ENCODE assay signal across 18 mouse cellular contexts in the genomic region with DNA sequence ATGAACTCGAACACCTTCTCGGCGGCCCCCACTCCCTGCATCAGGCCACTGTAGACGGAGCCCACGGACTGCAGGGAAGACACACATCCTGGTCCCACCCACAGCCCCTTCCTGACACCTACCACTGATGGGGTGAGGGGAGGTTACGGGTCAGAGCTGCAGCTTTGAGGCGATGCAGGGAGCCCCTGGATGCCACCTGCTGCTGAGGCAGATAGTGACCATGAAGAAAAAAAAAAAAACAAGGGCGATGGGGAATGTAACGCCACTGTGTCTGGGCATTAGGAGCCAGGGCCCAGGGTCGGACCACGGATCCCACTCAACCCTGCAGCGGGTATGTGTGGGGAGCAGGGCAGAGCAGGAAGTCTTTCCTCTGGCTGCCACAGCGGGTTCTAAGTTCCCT. TPM values are rescaled to one million over a fixed set of nuclear protein-coding genes. Genes with fewer than 3 reads are reported as not detected.
DNase-seq lines count a peak whose midpoint lies in the region; ATAC-seq and TF ChIP-seq lines count a peak whose summit lies in the region.
"Had no signal": no experiment of that assay in that cellular context is flagged by ENCODE, and none has a peak within 500 bp of the region (broad histone marks: within the 10 kb centered on the region; RNA-seq: fewer than 3 reads in every experiment).

No protein-coding gene starts in this region.

- no peak overlapping the region for H3K27ac ChIP-seq in hindbrain, postnatal 0 days
- no peak overlapping the region for H3K27ac ChIP-seq in hindbrain, embryonic 12.5 days
- H3K27ac ChIP-seq in thymus, adult 2 months (ENCODE audit: control insufficient read depth, insufficient read depth, low read length): peak overlapping the region; percentile 99
- H3K27ac ChIP-seq: heart, adult 2 months; kidney, postnatal 0 days had no signal

- no peaks in the 10 kb centered on the region for H3K27me3 ChIP-seq in hindbrain, postnatal 0 days (ENCODE audit: insufficient read depth, low read length)
- no peaks in the 10 kb centered on the region; the same call in 1 of the 2 replicates for H3K27me3 ChIP-seq in hindbrain, embryonic 12.5 days
- peaks cover 30% of the 10 kb centered on the region for H3K27me3 ChIP-seq in E14TG2a.4 (ENCODE audit: insufficient read depth, low read length)
- H3K27me3 ChIP-seq in thymus, adult 2 months (ENCODE audit: control insufficient read depth, insufficient read depth, low read length): no peaks in the 10 kb centered on the region
- H3K27me3 ChIP-seq: Patski had no signal

- no peak for DNase-seq in hindbrain, postnatal 0 days (ENCODE audit: low spot score)
- DNase-seq in induced T-regulatory cell, adult 2 months (ENCODE audit: low read depth): peak; percentile 42
- peak; percentile 36 for DNase-seq in thymus, adult 2 months
- DNase-seq in gastrocnemius, postnatal 36 days: no peak
- DNase-seq in heart, adult 9 months (ENCODE audit: low spot score in 2 of 2): no peak
- DNase-seq in lung, postnatal 4 days: no peak
- DNase-seq: adrenal gland, postnatal 25 days; B cell, adult 2 months; cerebellum, adult 11 months; gastrocnemius, postnatal 10 days; heart, adult 2 months; kidney, adult 18-20 months; right cerebral cortex, postnatal 25 days had no signal

- TF ChIP-seq CTCF in hindbrain, postnatal 0 days (IDR thresholded peaks at IDR 0.05; ENCODE audit: low read depth): no peak
- TF ChIP-seq CTCF in E14TG2a.4 (conservative IDR thresholded peaks at IDR 0.05; ENCODE audit: low read length): no peak
- no peak for TF ChIP-seq CTCF in thymus, adult 2 months (IDR thresholded peaks at IDR 0.05; ENCODE audit: borderline replicate concordance, control insufficient read depth, extremely low read depth, insufficient read depth, low read length, poor library complexity)

- H3K9ac ChIP-seq in hindbrain, postnatal 0 days (replicated peaks; ENCODE audit: low read length): no peak overlapping the region
- H3K9ac ChIP-seq in hindbrain, embryonic 12.5 days: no peak overlapping the region

- no peaks in the 10 kb centered on the region; the same call in 1 of the 2 replicates for H3K36me3 ChIP-seq in hindbrain, postnatal 0 days (ENCODE audit: insufficient read depth, low read length)
- no peaks in the 10 kb centered on the region for H3K36me3 ChIP-seq in hindbrain, embryonic 12.5 days
- no peaks in the 10 kb centered on the region for H3K36me3 ChIP-seq in E14TG2a.4 (ENCODE audit: insufficient read depth, low read length)
- H3K36me3 ChIP-seq in thymus, adult 2 months (ENCODE audit: control insufficient read depth, insufficient read depth, low read length): peaks cover 10% of the 10 kb centered on the region

- 0 out of 2 replicates have a peak overlapping the region, but pooled peaks have one; percentile 29 for H3K4me2 ChIP-seq in hindbrain, postnatal 0 days (ENCODE audit: low read depth, low read length)
- no peak overlapping the region for H3K4me2 ChIP-seq in hindbrain, embryonic 12.5 days (replicated peaks)

- no peak for TF ChIP-seq POLR2A in thymus, adult 2 months (IDR thresholded peaks at IDR 0.05; ENCODE audit: control insufficient read depth, extremely low read depth, insufficient read depth, low read length, poor library complexity)

- H3K4me1 ChIP-seq in hindbrain, postnatal 0 days (ENCODE audit: insufficient read depth, low read length): peaks cover 11% of the 10 kb centered on the region; the same call in 1 of the 2 replicates
- peaks cover 40% of the 10 kb centered on the region for H3K4me1 ChIP-seq in hindbrain, embryonic 12.5 days
- peaks cover 39% of the 10 kb centered on the region for H3K4me1 ChIP-seq in E14TG2a.4 (replicated peaks; ENCODE audit: low read depth, low read length)
- H3K4me1 ChIP-seq in thymus, adult 2 months (replicated peaks; ENCODE audit: control insufficient read depth, insufficient read depth, low read length): peaks cover 89% of the 10 kb centered on the region

- WGBS in hindbrain, postnatal 0 days: 75% methylated on average over 13 of the region's 13 CpGs
- 82% methylated on average over 13 of the region's 13 CpGs for WGBS in hindbrain, embryonic 12.5 days
- WGBS in thymus, adult 2 months: 23% methylated on average over 13 of the region's 13 CpGs

- ATAC-seq in hindbrain, postnatal 0 days: no peak
- no peak for ATAC-seq in hindbrain, embryonic 12.5 days (ENCODE audit: low FRiP score)
- ATAC-seq: lung, postnatal 0 days; Patski had no signal

- intact Hi-C loops in gastrocnemius, postnatal 36 days (cut with DNase I): loop anchor here (5.0 kb wide), 1 partner anchor 35 kb away; no protein-coding TSS in a partner anchor

- no peak overlapping the region for H3K4me3 ChIP-seq in hindbrain, postnatal 0 days (ENCODE audit: low read length)
- no peak overlapping the region for H3K4me3 ChIP-seq in hindbrain, embryonic 12.5 days
- peak overlapping the region; percentile 53 for H3K4me3 ChIP-seq in E14TG2a.4 (replicated peaks; ENCODE audit: low read length)
- peak overlapping the region; percentile 19 for H3K4me3 ChIP-seq in thymus, adult 2 months (ENCODE audit: control insufficient read depth, insufficient read depth, low read length)
- H3K4me3 ChIP-seq: heart, adult 2 months had no signal

- H3K9me3 ChIP-seq in hindbrain, postnatal 0 days (ENCODE audit: low read length): no peaks in the 10 kb centered on the region
- no peaks in the 10 kb centered on the region for H3K9me3 ChIP-seq in hindbrain, embryonic 12.5 days (replicated peaks)
- H3K9me3 ChIP-seq in E14TG2a.4 (ENCODE audit: low read length): peaks cover 1% of the 10 kb centered on the region

RNA-seq across cellular contexts. Expression of a gene that starts 18.4 kb away (rescaled TPM):
- 69.3 and 71.2 TPM in 2 replicates for total RNA-seq in hindbrain, postnatal 0 days (2014; rRNA removed)
- polyA plus RNA-seq in hindbrain, postnatal 0 days (2015; fragmentation: Nextera tagmentation; extraction: Ambion mirVana): 30.8 and 34.5 TPM in 2 replicates
- 3.7 and 3.8 TPM in 2 replicates for polyA plus RNA-seq in hindbrain, embryonic 12.5 days (2016; fragmentation: Nextera tagmentation; extraction: Ambion mirVana)
- 48.2 and 54.0 TPM in 2 replicates for polyA plus RNA-seq in thymus, adult 2 months (2012; rRNA removed)
- total RNA-seq in gastrocnemius, postnatal 36 days (2021): 1 to 10 TPM; 8.1 to 8.8 TPM

RNA-seq across cellular contexts. Expression of a gene that starts 34.9 kb away (rescaled TPM):
- 52.0 and 110 TPM in 2 replicates for total RNA-seq in hindbrain, postnatal 0 days (2014; rRNA removed)
- 36.0 and 38.2 TPM in 2 replicates for polyA plus RNA-seq in hindbrain, postnatal 0 days (2015; fragmentation: Nextera tagmentation; extraction: Ambion mirVana)
- 19.6 and 25.7 TPM in 2 replicates for polyA plus RNA-seq in hindbrain, embryonic 12.5 days (2016; fragmentation: Nextera tagmentation; extraction: Ambion mirVana)
- polyA plus RNA-seq in thymus, adult 2 months (2012; rRNA removed): 87.7 and 88.9 TPM in 2 replicates
- total RNA-seq in gastrocnemius, postnatal 36 days (2021): 10 to 100 TPM; 10.5 to 10.6 TPM

RNA-seq across cellular contexts. Expression of a gene that starts 38.6 kb away (rescaled TPM):
- total RNA-seq in hindbrain, postnatal 0 days (2014; rRNA removed): 32.5 and 45.2 TPM in 2 replicates
- polyA plus RNA-seq in hindbrain, postnatal 0 days (2015; fragmentation: Nextera tagmentation; extraction: Ambion mirVana): 115 and 121 TPM in 2 replicates
- 86.4 and 88.8 TPM in 2 replicates for polyA plus RNA-seq in hindbrain, embryonic 12.5 days (2016; fragmentation: Nextera tagmentation; extraction: Ambion mirVana)
- 50.8 and 53.5 TPM in 2 replicates for polyA plus RNA-seq in thymus, adult 2 months (2012; rRNA removed)
- total RNA-seq in gastrocnemius, postnatal 36 days (2021): 10 to 100 TPM; 42.8 to 47.6 TPM

RNA-seq across cellular contexts. Expression of a gene that starts 45.2 kb away (rescaled TPM):
- 104 and 110 TPM in 2 replicates for total RNA-seq in hindbrain, postnatal 0 days (2014; rRNA removed)
- 94.0 and 95.1 TPM in 2 replicates for polyA plus RNA-seq in hindbrain, postnatal 0 days (2015; fragmentation: Nextera tagmentation; extraction: Ambion mirVana)
- polyA plus RNA-seq in hindbrain, embryonic 12.5 days (2016; fragmentation: Nextera tagmentation; extraction: Ambion mirVana): 70.8 and 78.6 TPM in 2 replicates
- polyA plus RNA-seq in thymus, adult 2 months (2012; rRNA removed): 111 and 119 TPM in 2 replicates
- total RNA-seq in gastrocnemius, postnatal 36 days (2021): 1 to 10 TPM; 4.7 to 4.8 TPM

Comparison
In these comparisons a context has a peak if more than half of its experiments do, and no peak if none do; other contexts are left out.
1. DNase-seq: peak in induced T-regulatory cell, adult 2 months (single experiment) and thymus, adult 2 months (single experiment); none in hindbrain, postnatal 0 days (single experiment), gastrocnemius, postnatal 36 days (0 of 2), heart, adult 9 months (0 of 2) and lung, postnatal 4 days (0 of 2).
2. H3K4me3 ChIP-seq: peak in E14TG2a.4 (single experiment) and thymus, adult 2 months (single experiment); none in hindbrain, postnatal 0 days (single experiment) and hindbrain, embryonic 12.5 days (single experiment).